Mouse (Mus musculus): ENCODE results near the gene Rack1. TPM values are rescaled to one million over a fixed set of nuclear protein-coding genes. Genes with fewer than 3 reads are reported as not detected.

The Rack1 gene
- polyA plus RNA-seq, 1 experiment, result 2,993 TPM

DNA sequence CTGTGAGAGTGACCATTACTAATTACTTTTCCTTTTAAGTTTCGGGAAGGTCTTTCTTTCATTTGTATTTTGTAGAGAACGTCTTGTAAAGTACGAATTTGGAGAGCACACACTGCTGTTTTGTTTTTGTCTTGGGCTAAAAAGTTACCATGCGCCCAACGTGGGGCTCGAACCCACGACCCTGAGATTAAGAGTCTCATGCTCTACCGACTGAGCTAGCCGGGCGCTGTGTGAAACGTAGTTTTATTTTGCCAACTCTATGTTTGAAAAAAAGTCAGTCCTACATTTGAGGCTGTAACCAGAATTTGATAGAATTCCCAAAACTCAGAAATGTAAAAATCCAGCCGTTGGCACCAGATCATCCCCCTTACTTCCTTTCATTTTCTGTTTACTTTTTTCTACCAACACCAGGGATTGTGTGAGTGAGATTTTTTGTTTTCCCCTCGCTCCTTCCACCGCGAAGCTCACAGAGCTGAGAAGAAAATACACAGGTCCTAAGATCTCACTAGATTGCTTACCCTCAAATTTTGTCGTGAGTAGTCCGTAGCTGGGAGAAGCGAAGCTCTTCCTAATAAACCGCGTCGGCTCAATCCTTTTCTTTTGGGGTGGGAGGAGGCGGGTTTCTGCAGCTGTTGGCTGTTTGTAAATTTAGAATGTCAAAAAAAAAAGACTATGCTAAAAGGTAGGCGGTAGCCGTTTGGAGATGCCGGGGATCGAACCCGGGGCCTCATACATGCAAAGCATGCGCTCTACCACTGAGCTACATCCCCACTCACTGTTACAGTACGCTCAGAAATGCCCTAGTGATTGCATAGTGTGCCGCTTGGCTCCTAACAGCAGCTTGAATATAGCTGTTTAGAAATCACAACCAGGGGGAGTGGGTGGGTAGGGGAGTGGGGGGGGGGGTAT is 33.9 kb downstream of the Rack1 start:
- no peaks in the 10 kb centered on the region for H3K27me3 ChIP-seq (ENCODE audit: control insufficient read depth, insufficient read depth, insufficient read length)
- H3K36me3 ChIP-seq (ENCODE audit: control insufficient read depth, insufficient read depth), result no peaks in the 10 kb centered on the region
- H3K4me3 ChIP-seq, result peak overlapping the region; percentile 38
- peak overlapping the region; percentile 93 for H3K4me2 ChIP-seq (ENCODE audit: low read depth)
- no peak overlapping the region for H3ac ChIP-seq (ENCODE audit: control insufficient read depth, insufficient read length)
- H3K79me2 ChIP-seq (ENCODE audit: control insufficient read depth, insufficient read depth), result no peaks in the 10 kb centered on the region
- TF ChIP-seq POLR2A (IDR thresholded peaks at IDR 0.05; ENCODE audit: insufficient read length, low read depth) (no peak), TCF3 (IDR thresholded peaks at IDR 0.05; ENCODE audit: insufficient read length, low read depth) (no peak), TCF12 (IDR thresholded peaks at IDR 0.05; ENCODE audit: insufficient read depth, poor library complexity, severe bottlenecking) (no peak), E2F4 (IDR thresholded peaks at IDR 0.05; ENCODE audit: insufficient read depth) (peak; percentile 41), MYOG (IDR thresholded peaks at IDR 0.05; ENCODE audit: control insufficient read depth in 1 of 3, insufficient read depth in 1 of 3, insufficient read length in 2 of 3, low read depth in 2 of 3) (peak in 1 of 3 experiments; percentile 55), MYOD1 (IDR thresholded peaks at IDR 0.05; ENCODE audit: control insufficient read depth in 1 of 3, insufficient read length in 2 of 3, low read depth in 2 of 3) (peak in 2 of 3 experiments; percentile 43 to 79), CEBPB (IDR thresholded peaks at IDR 0.05; ENCODE audit: insufficient read depth, poor library complexity, severe bottlenecking) (peak; percentile 49; the same call in 1 of the 2 replicates), REST (IDR thresholded peaks at IDR 0.05; ENCODE audit: insufficient read depth, insufficient read length) (no peak), USF1 (IDR thresholded peaks at IDR 0.05; ENCODE audit: low read depth) (no peak), POLR2AphosphoS2 (IDR thresholded peaks at IDR 0.05; ENCODE audit: insufficient read length, low read depth) (no peak), SRF (IDR thresholded peaks at IDR 0.05; ENCODE audit: control insufficient read depth, insufficient read length, low read depth) (no peak)

DNA sequence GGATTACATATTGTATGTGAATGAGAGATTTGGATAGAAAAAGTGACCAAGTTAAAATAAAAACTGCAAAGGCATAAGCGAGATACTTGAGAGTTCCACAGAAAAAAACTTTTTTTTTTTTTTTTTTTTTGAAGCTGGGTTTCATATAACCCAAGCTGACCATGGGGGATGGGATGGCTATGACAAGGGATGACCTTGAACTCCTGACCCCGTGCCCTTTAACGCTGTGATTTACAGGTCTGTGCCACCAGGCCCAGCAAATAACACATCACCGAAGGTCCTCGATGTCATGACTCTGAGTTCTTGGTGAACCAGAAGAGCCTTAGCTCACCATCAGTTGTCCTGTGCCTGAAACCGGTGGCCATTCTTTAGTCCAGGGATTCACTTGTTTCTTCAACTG is 35.8 kb downstream of the Rack1 start:
- no peaks in the 10 kb centered on the region for H3K36me3 ChIP-seq (ENCODE audit: control insufficient read depth, insufficient read depth)
- no peak overlapping the region for H3K4me2 ChIP-seq (ENCODE audit: low read depth)
- no peaks in the 10 kb centered on the region for H3K27me3 ChIP-seq (ENCODE audit: control insufficient read depth, insufficient read depth, insufficient read length)
- H3K79me2 ChIP-seq (ENCODE audit: control insufficient read depth, insufficient read depth), result no peaks in the 10 kb centered on the region
- no peak overlapping the region for H3ac ChIP-seq (ENCODE audit: control insufficient read depth, insufficient read length)
- no peak for TF ChIP-seq TCF3 (IDR thresholded peaks at IDR 0.05; ENCODE audit: insufficient read length, low read depth)
- no peak for TF ChIP-seq SRF (IDR thresholded peaks at IDR 0.05; ENCODE audit: control insufficient read depth, insufficient read length, low read depth)
- no peak for TF ChIP-seq REST (IDR thresholded peaks at IDR 0.05; ENCODE audit: insufficient read depth, insufficient read length)
- TF ChIP-seq TCF12 (IDR thresholded peaks at IDR 0.05; ENCODE audit: insufficient read depth, poor library complexity, severe bottlenecking), result no peak
- TF ChIP-seq USF1 (IDR thresholded peaks at IDR 0.05; ENCODE audit: low read depth), result no peak
- TF ChIP-seq POLR2A (IDR thresholded peaks at IDR 0.05; ENCODE audit: insufficient read length, low read depth), result no peak
- no peak for TF ChIP-seq POLR2AphosphoS2 (IDR thresholded peaks at IDR 0.05; ENCODE audit: insufficient read length, low read depth)
- no peak for TF ChIP-seq MYOG (IDR thresholded peaks at IDR 0.05; ENCODE audit: control insufficient read depth in 1 of 3, insufficient read depth in 1 of 3, insufficient read length in 2 of 3, low read depth in 2 of 3)
- no peak for TF ChIP-seq MAX (IDR thresholded peaks at IDR 0.05; ENCODE audit: low read depth)
- no peak for TF ChIP-seq CEBPB (IDR thresholded peaks at IDR 0.05; ENCODE audit: insufficient read depth, poor library complexity, severe bottlenecking)
- TF ChIP-seq MYOD1 (IDR thresholded peaks at IDR 0.05; ENCODE audit: control insufficient read depth in 1 of 3, insufficient read length in 2 of 3, low read depth in 2 of 3), result no peak
- no peak for TF ChIP-seq E2F4 (IDR thresholded peaks at IDR 0.05; ENCODE audit: insufficient read depth)
- no peak overlapping the region for H3K4me3 ChIP-seq

DNA sequence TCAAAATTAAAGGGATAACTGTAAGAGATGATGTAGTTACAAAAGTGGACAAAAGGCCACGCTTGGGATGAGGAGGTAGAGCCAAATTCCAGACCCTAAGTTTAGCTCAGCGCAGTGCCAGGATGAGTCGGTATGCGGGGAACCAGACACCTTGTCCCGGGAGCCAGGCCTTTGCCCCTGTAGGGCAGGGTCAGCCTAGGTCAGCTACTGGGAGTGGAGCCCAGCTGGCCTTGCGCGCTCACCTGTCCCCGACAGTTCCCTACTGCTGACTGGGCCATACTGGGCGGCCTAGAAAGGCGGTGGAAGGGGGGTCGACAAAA is 36.8 kb downstream of the Rack1 start:
- H3K4me3 ChIP-seq, result peak overlapping the region; percentile 41

DNA sequence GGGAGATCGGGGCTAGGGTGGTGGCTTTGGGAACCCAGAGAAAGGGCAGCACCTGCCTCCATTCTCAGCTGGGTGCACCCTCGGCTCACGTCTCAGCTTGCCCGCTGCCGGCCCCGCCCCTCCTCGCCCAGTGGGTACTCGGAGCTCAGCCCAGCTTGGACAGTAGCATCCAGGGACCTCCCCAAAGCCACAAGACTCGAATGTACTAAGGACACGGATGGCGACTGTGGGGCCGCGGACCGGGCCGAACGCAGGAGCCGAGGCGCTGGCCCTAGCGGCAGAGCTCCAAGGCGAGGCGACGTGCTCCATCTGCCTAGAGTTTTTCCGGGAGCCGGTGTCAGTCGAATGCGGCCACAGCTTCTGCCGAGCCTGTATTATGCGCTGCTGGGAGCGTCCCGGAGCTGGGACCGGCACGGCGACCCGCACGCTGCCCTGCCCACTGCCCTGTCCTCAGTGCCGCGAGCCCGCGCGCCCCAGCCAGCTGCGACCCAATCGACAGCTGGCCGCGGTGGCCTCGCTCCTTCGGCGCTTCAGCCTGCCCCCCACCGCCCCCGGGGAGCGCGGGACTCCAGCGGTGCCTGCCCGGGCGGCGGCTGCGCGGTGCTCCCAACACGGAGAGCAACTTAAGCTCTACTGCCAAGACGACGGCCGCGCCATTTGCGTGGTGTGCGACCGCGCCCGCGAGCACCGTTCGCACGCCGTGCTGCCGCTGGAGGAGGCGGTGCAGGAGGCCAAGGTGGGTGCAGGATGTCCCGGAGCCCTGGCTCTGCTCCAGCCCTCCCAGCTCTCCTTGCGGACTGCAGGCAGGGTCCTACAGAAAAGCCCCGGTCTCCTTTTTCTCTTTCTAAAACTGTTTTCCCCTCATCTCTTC is 37.4 kb downstream of the Rack1 start:
- H3ac ChIP-seq (ENCODE audit: control insufficient read depth, insufficient read length), result peak overlapping the region; percentile 55
- TF ChIP-seq MYOG (IDR thresholded peaks at IDR 0.05; ENCODE audit: control insufficient read depth in 1 of 3, insufficient read depth in 1 of 3, insufficient read length in 2 of 3, low read depth in 2 of 3), result peak in 2 of 3 experiments; percentile 62 to 79
- TF ChIP-seq MYOD1 (IDR thresholded peaks at IDR 0.05; ENCODE audit: control insufficient read depth in 1 of 3, insufficient read length in 2 of 3, low read depth in 2 of 3), result peak in 2 of 3 experiments; percentile 42 to 75
- no peak for TF ChIP-seq CEBPB (IDR thresholded peaks at IDR 0.05; ENCODE audit: insufficient read depth, poor library complexity, severe bottlenecking)
- peak; percentile 74 for TF ChIP-seq POLR2AphosphoS2 (IDR thresholded peaks at IDR 0.05; ENCODE audit: insufficient read length, low read depth)
- TF ChIP-seq E2F4 (IDR thresholded peaks at IDR 0.05; ENCODE audit: insufficient read depth), result no peak
- no peak for TF ChIP-seq TCF12 (IDR thresholded peaks at IDR 0.05; ENCODE audit: insufficient read depth, poor library complexity, severe bottlenecking)
- TF ChIP-seq USF1 (IDR thresholded peaks at IDR 0.05; ENCODE audit: low read depth), result no peak
- TF ChIP-seq SRF (IDR thresholded peaks at IDR 0.05; ENCODE audit: control insufficient read depth, insufficient read length, low read depth), result no peak
- TF ChIP-seq POLR2A (IDR thresholded peaks at IDR 0.05; ENCODE audit: insufficient read length, low read depth), result peak; percentile 72
- TF ChIP-seq MAX (IDR thresholded peaks at IDR 0.05; ENCODE audit: low read depth), result no peak
- TF ChIP-seq TCF3 (IDR thresholded peaks at IDR 0.05; ENCODE audit: insufficient read length, low read depth), result peak; percentile 30
- no peak for TF ChIP-seq REST (IDR thresholded peaks at IDR 0.05; ENCODE audit: insufficient read depth, insufficient read length)
- H3K4me2 ChIP-seq (ENCODE audit: low read depth), result peak overlapping the region; percentile 97
- no peaks in the 10 kb centered on the region for H3K27me3 ChIP-seq (ENCODE audit: control insufficient read depth, insufficient read depth, insufficient read length)
- H3K79me2 ChIP-seq (ENCODE audit: control insufficient read depth, insufficient read depth), result no peaks in the 10 kb centered on the region
- H3K36me3 ChIP-seq (ENCODE audit: control insufficient read depth, insufficient read depth), result no peaks in the 10 kb centered on the region
- H3K4me3 ChIP-seq, result peak overlapping the region; percentile 41

More for the DNA sequence above, 36.8 kb downstream of the Rack1 start:
- H3K27me3 ChIP-seq (ENCODE audit: control insufficient read depth, insufficient read depth, insufficient read length), result no peaks in the 10 kb centered on the region
- H3K79me2 ChIP-seq (ENCODE audit: control insufficient read depth, insufficient read depth), result no peaks in the 10 kb centered on the region
- peak overlapping the region; percentile 66 for H3K4me2 ChIP-seq (ENCODE audit: low read depth)
- H3K36me3 ChIP-seq (ENCODE audit: control insufficient read depth, insufficient read depth), result no peaks in the 10 kb centered on the region
- TF ChIP-seq CEBPB (IDR thresholded peaks at IDR 0.05; ENCODE audit: insufficient read depth, poor library complexity, severe bottlenecking) (no peak), TCF12 (IDR thresholded peaks at IDR 0.05; ENCODE audit: insufficient read depth, poor library complexity, severe bottlenecking) (no peak), SRF (IDR thresholded peaks at IDR 0.05; ENCODE audit: control insufficient read depth, insufficient read length, low read depth) (no peak), MYOD1 (IDR thresholded peaks at IDR 0.05; ENCODE audit: control insufficient read depth in 1 of 3, insufficient read length in 2 of 3, low read depth in 2 of 3) (no peak), USF1 (IDR thresholded peaks at IDR 0.05; ENCODE audit: low read depth) (no peak), POLR2AphosphoS2 (IDR thresholded peaks at IDR 0.05; ENCODE audit: insufficient read length, low read depth) (no peak), E2F4 (IDR thresholded peaks at IDR 0.05; ENCODE audit: insufficient read depth) (no peak), REST (IDR thresholded peaks at IDR 0.05; ENCODE audit: insufficient read depth, insufficient read length) (no peak), MAX (IDR thresholded peaks at IDR 0.05; ENCODE audit: low read depth) (no peak), POLR2A (IDR thresholded peaks at IDR 0.05; ENCODE audit: insufficient read length, low read depth) (no peak), MYOG (IDR thresholded peaks at IDR 0.05; ENCODE audit: control insufficient read depth in 1 of 3, insufficient read depth in 1 of 3, insufficient read length in 2 of 3, low read depth in 2 of 3) (no peak), TCF3 (IDR thresholded peaks at IDR 0.05; ENCODE audit: insufficient read length, low read depth) (no peak)
- H3ac ChIP-seq (ENCODE audit: control insufficient read depth, insufficient read length), result peak overlapping the region; percentile 55

All from myocyte (in vitro differentiated cells).